Mouse (Mus musculus): Measurements from ENCODE around the gene Gm49383. TPM values are rescaled to one million over a fixed set of nuclear protein-coding genes. Genes with fewer than 3 reads are reported as not detected.
"Not testable (repeated sequence)": the region's sequence is repeated elsewhere in the genome, so short reads cannot be mapped to it uniquely, and the experiment has no call there.

The Gm49383 gene
- total and polyA plus RNA-seq, 2 experiments from 2014 or later, result 0.38 to 5.3 TPM

GRCm38 (mm10) chr12:69164904-69165303 lies 32.0 kb downstream of the Gm49383 start:
- H3K9me3 ChIP-seq (ENCODE audit: low read length), result no peaks in the 10 kb centered on the region
- no peak for ATAC-seq (ENCODE audit: low FRiP score)
- H3K9ac ChIP-seq (replicated peaks; ENCODE audit: low read length, poor library complexity, severe bottlenecking), result no peak overlapping the region
- H3K27ac ChIP-seq (ENCODE audit: low read depth, low read length), result no peak overlapping the region
- WGBS, result 56% methylated on average over 3 of the region's 3 CpGs
- H3K4me3 ChIP-seq (ENCODE audit: low read depth, low read length), result no peak overlapping the region
- H3K36me3 ChIP-seq (ENCODE audit: insufficient read depth, low read length), result no peaks in the 10 kb centered on the region
- H3K27me3 ChIP-seq (ENCODE audit: insufficient read depth, low read length), result no peaks in the 10 kb centered on the region
- TF ChIP-seq CTCF (IDR thresholded peaks at IDR 0.05), result no peak
- no peak overlapping the region for H3K4me2 ChIP-seq (ENCODE audit: low read depth, low read length, poor library complexity, severe bottlenecking)
- H3K4me1 ChIP-seq (ENCODE audit: insufficient read depth, low read length), result no peaks in the 10 kb centered on the region; the same call in 1 of the 2 replicates
- DNase-seq (ENCODE audit: low spot score), result no peak

GRCm38 (mm10) chr12:69163586-69163985 lies 33.3 kb downstream of the Gm49383 start:
- H3K27ac ChIP-seq (ENCODE audit: low read depth, low read length); H3K27me3 ChIP-seq (ENCODE audit: insufficient read depth, low read length): not testable (repeated sequence)
- 87% methylated on average over 4 of the region's 4 CpGs for WGBS

GRCm38 (mm10) chr12:69160677-69161076 lies 36.2 kb downstream of the Gm49383 start:
- not testable (repeated sequence) for ATAC-seq (ENCODE audit: low FRiP score); H3K4me2 ChIP-seq (ENCODE audit: low read depth, low read length, poor library complexity, severe bottlenecking); H3K9me3 ChIP-seq (ENCODE audit: low read length); H3K9ac ChIP-seq (replicated peaks; ENCODE audit: low read length, poor library complexity, severe bottlenecking); H3K4me1 ChIP-seq (ENCODE audit: insufficient read depth, low read length); H3K4me3 ChIP-seq (ENCODE audit: low read depth, low read length); H3K27me3 ChIP-seq (ENCODE audit: insufficient read depth, low read length); H3K27ac ChIP-seq (ENCODE audit: low read depth, low read length); H3K36me3 ChIP-seq (ENCODE audit: insufficient read depth, low read length); DNase-seq (ENCODE audit: low spot score)
- WGBS, result 90% methylated on average over 2 of the region's 2 CpGs

More at GRCm38 (mm10) chr12:69163586-69163985, 33.3 kb downstream of the Gm49383 start:
- not testable (repeated sequence) for H3K9ac ChIP-seq (replicated peaks; ENCODE audit: low read length, poor library complexity, severe bottlenecking); H3K4me2 ChIP-seq (ENCODE audit: low read depth, low read length, poor library complexity, severe bottlenecking); H3K4me1 ChIP-seq (ENCODE audit: insufficient read depth, low read length); H3K9me3 ChIP-seq (ENCODE audit: low read length); H3K36me3 ChIP-seq (ENCODE audit: insufficient read depth, low read length); H3K4me3 ChIP-seq (ENCODE audit: low read depth, low read length); ATAC-seq (ENCODE audit: low FRiP score); DNase-seq (ENCODE audit: low spot score)

GRCm38 (mm10) chr12:69159578-69159940 lies 37.3 kb downstream of the Gm49383 start:
- ATAC-seq (ENCODE audit: low FRiP score) (peak; percentile 9; the same call in 1 of the 2 replicates), DNase-seq (ENCODE audit: low spot score) (peak; percentile 81)
- no peaks in the 10 kb centered on the region for H3K4me1 ChIP-seq (ENCODE audit: insufficient read depth, low read length)
- no peaks in the 10 kb centered on the region for H3K9me3 ChIP-seq (ENCODE audit: low read length)
- peaks cover 4% of the 10 kb centered on the region; the same call in 1 of the 2 replicates for H3K36me3 ChIP-seq (ENCODE audit: insufficient read depth, low read length)
- no peak overlapping the region for H3K9ac ChIP-seq (replicated peaks; ENCODE audit: low read length, poor library complexity, severe bottlenecking)
- TF ChIP-seq CTCF (IDR thresholded peaks at IDR 0.05), result peak; percentile 89
- peak overlapping the region; percentile 58; the same call in 1 of the 2 replicates for H3K4me3 ChIP-seq (ENCODE audit: low read depth, low read length)
- H3K4me2 ChIP-seq (ENCODE audit: low read depth, low read length, poor library complexity, severe bottlenecking), result no peak overlapping the region
- no peaks in the 10 kb centered on the region for H3K27me3 ChIP-seq (ENCODE audit: insufficient read depth, low read length)
- H3K27ac ChIP-seq (ENCODE audit: low read depth, low read length), result peak overlapping the region; percentile 43; the same call in 1 of the 2 replicates
- 6% methylated on average over 9 of the region's 9 CpGs for WGBS

GRCm38 (mm10) chr12:69158765-69159577 lies 37.9 kb downstream of the Gm49383 start, which contains the start of gene Rps29:
TSS of gene Rps29 (minus strand) at chr12:69159186.
- H3K36me3 ChIP-seq (ENCODE audit: insufficient read depth, low read length); H3K9me3 ChIP-seq (ENCODE audit: low read length); H3K4me1 ChIP-seq (ENCODE audit: insufficient read depth, low read length); H3K27me3 ChIP-seq (ENCODE audit: insufficient read depth, low read length): not testable (repeated sequence)
- Histone ChIP-seq H3K9ac (replicated peaks; ENCODE audit: low read length, poor library complexity, severe bottlenecking) (peak within 1 kb of the TSS; percentile 85), H3K4me3 (ENCODE audit: low read depth, low read length) (peak within 1 kb of the TSS; percentile 58), H3K4me2 (ENCODE audit: low read depth, low read length, poor library complexity, severe bottlenecking) (peak within 1 kb of the TSS; percentile 61), H3K27ac (ENCODE audit: low read depth, low read length) (peak within 1 kb of the TSS; percentile 86)
- under 1% methylated on average over 54 of the region's 68 CpGs for WGBS
- peak; percentile 100 for ATAC-seq (ENCODE audit: low FRiP score)
- peak; percentile 100 for DNase-seq (ENCODE audit: low spot score)

GRCm38 (mm10) chr12:69158366-69158764 lies 38.5 kb downstream of the Gm49383 start:
- Histone ChIP-seq H3K36me3 (ENCODE audit: insufficient read depth, low read length) (peaks cover 4% of the 10 kb centered on the region; the same call in 1 of the 2 replicates), H3K4me3 (ENCODE audit: low read depth, low read length) (peak overlapping the region; percentile 58), H3K4me2 (ENCODE audit: low read depth, low read length, poor library complexity, severe bottlenecking) (peak overlapping the region; percentile 61), H3K27me3 (ENCODE audit: insufficient read depth, low read length) (no peaks in the 10 kb centered on the region), H3K4me1 (ENCODE audit: insufficient read depth, low read length) (no peaks in the 10 kb centered on the region), H3K27ac (ENCODE audit: low read depth, low read length) (peak overlapping the region; percentile 86), H3K9me3 (ENCODE audit: low read length) (no peaks in the 10 kb centered on the region), H3K9ac (replicated peaks; ENCODE audit: low read length, poor library complexity, severe bottlenecking) (peak overlapping the region; percentile 85)
- ATAC-seq (ENCODE audit: low FRiP score) (peak; percentile 13; the same call in 1 of the 2 replicates), DNase-seq (ENCODE audit: low spot score) (peak; percentile 42)
- WGBS, result under 1% methylated on average over 19 of the region's 19 CpGs
- no peak for TF ChIP-seq CTCF (IDR thresholded peaks at IDR 0.05)
